Mouse (Mus musculus): ENCODE measurements around the gene Kif3b.

GRCm38 (mm10) chr2:153278357-153278756 is 12.9 kb upstream of the Kif3b start:
- no peak for TF ChIP-seq CTCF (conservative IDR thresholded peaks at IDR 0.05; ENCODE audit: low read length)
- TF ChIP-seq NANOG (IDR thresholded peaks at IDR 0.05; ENCODE audit: borderline replicate concordance, low read length) = no peak
- TF ChIP-seq POU5F1 (IDR thresholded peaks at IDR 0.05; ENCODE audit: borderline replicate concordance, low read length) = no peak

Measured in E14TG2a.4 (cell line).